Comparison of ENCODE assay signal across 11 mouse cellular contexts in the genomic region with DNA sequence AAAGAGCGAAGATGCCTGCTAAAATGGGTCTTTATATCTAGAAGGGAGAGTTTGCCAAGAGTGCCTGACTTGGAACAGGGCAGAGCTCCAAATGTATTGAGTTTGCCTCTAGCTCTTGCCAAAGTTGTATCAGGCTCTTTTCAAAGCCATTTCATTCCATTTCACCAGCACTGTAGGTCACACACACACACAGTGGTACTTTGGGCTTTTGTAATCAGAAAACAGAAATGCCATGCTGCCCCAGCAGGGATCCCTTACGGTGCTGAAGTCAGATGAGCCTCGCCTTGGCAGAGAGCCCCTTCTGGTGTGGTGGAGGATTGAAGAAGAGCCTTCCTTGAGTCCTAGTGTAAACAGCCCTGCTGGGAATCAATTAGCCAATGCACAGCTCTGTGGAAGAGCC. TPM values are rescaled to one million over a fixed set of nuclear protein-coding genes. Genes with fewer than 3 reads are reported as not detected.
DNase-seq lines count a peak whose midpoint lies in the region; ATAC-seq and TF ChIP-seq lines count a peak whose summit lies in the region.
"Had no signal": no experiment of that assay in that cellular context is flagged by ENCODE, and none has a peak within 500 bp of the region (broad histone marks: within the 10 kb centered on the region; RNA-seq: fewer than 3 reads in every experiment).

No protein-coding gene starts in this region.

- H3K9ac ChIP-seq in heart, embryonic 11.5 days (ENCODE audit: low read depth, low read length), result no peak overlapping the region
- H3K9ac ChIP-seq in MEL (ENCODE audit: control insufficient read depth, low read depth, low read length, poor library complexity, severe bottlenecking), result no peak overlapping the region
- H3K9ac ChIP-seq: embryonic facial prominence, embryonic 12.5 days had no signal

- TF ChIP-seq EP300 in MEL (IDR thresholded peaks at IDR 0.05; ENCODE audit: low read depth in 1 of 2, low read length in 2 of 2), result no peak

- TF ChIP-seq POLR2A in MEL (IDR thresholded peaks at IDR 0.05; ENCODE audit: control insufficient read depth in 1 of 2, insufficient read depth in 1 of 2, low read depth in 1 of 2, low read length in 2 of 2, poor library complexity in 1 of 2), result no peak

- DNase-seq in heart, adult 18-20 months, result peak; percentile 37 to 47
- DNase-seq in MEL (ENCODE audit: low read depth, low spot score), result peak; percentile 56
- DNase-seq in cerebellum, postnatal 14 days, result peak; percentile 56 to 74
- peak; percentile 10 to 20 for DNase-seq in layer of hippocampus, postnatal 10 days (ENCODE audit: low spot score in 2 of 2)
- no peak for DNase-seq in c-Kit-positive CD71-positive TER-119-positive erythroid progenitor cells, embryonic 14.5 days (ENCODE audit: low spot score)
- DNase-seq in adrenal gland, postnatal 25 days, result no peak
- DNase-seq in ovary, adult 18-20 months (ENCODE audit: low spot score), result no peak
- DNase-seq: kidney, adult 9 months had no signal

- H3K4me3 ChIP-seq in heart, embryonic 11.5 days (ENCODE audit: low read depth, low read length), result no peak overlapping the region
- H3K4me3 ChIP-seq in MEL (ENCODE audit: control insufficient read depth in 1 of 2, insufficient read depth in 1 of 2, low read depth in 2 of 2, low read length in 2 of 2), result no peak overlapping the region
- H3K4me3 ChIP-seq: embryonic facial prominence, embryonic 12.5 days had no signal

- H3K4me1 ChIP-seq in heart, embryonic 11.5 days (ENCODE audit: control insufficient read depth, insufficient read depth, low read length), result no peaks in the 10 kb centered on the region
- peaks cover 9 to 24% of the 10 kb centered on the region in 2 experiments for H3K4me1 ChIP-seq in MEL (ENCODE audit: control insufficient read depth in 1 of 2, insufficient read depth in 2 of 2, low read length in 2 of 2)
- H3K4me1 ChIP-seq: embryonic facial prominence, embryonic 12.5 days had no signal

- no peak overlapping the region for H3K27ac ChIP-seq in heart, embryonic 11.5 days (ENCODE audit: low read depth, low read length)
- no peak overlapping the region for H3K27ac ChIP-seq in MEL (ENCODE audit: control insufficient read depth, low read depth, low read length)
- H3K27ac ChIP-seq: embryonic facial prominence, embryonic 12.5 days had no signal

- no peaks in the 10 kb centered on the region for H3K27me3 ChIP-seq in heart, embryonic 11.5 days (ENCODE audit: control insufficient read depth, insufficient read depth, low read length)
- H3K27me3 ChIP-seq in MEL (ENCODE audit: control insufficient read depth in 1 of 2, insufficient read depth in 2 of 2, low read length in 2 of 2), result no peaks in the 10 kb centered on the region

- no peak for TF ChIP-seq RAD21 in MEL (IDR thresholded peaks at IDR 0.05; ENCODE audit: low read depth, low read length)

- no peak for ATAC-seq in heart, embryonic 11.5 days (replicated peaks; ENCODE audit: insufficient number of reproducible peaks, low FRiP score, low TSS enrichment)

- 56% methylated on average over 3 of the region's 3 CpGs for WGBS in heart, embryonic 11.5 days (ENCODE audit: insufficient replicate concordance)

- no peak overlapping the region for H3K4me2 ChIP-seq in heart, embryonic 11.5 days
- H3K4me2 ChIP-seq: embryonic facial prominence, embryonic 12.5 days had no signal

- no peaks in the 10 kb centered on the region for H3K79me2 ChIP-seq in MEL (ENCODE audit: control insufficient read depth, insufficient read depth, low read length, poor library complexity)

- TF ChIP-seq CTCF in MEL (IDR thresholded peaks at IDR 0.05 in 2 of 3, conservative IDR thresholded peaks at IDR 0.05 in 1 of 3; ENCODE audit: control insufficient read depth in 1 of 3, insufficient read depth in 1 of 3, low read depth in 2 of 3, low read length in 3 of 3, poor library complexity in 1 of 3, severe bottlenecking in 1 of 3), result no peak

- no peaks in the 10 kb centered on the region for H3K36me3 ChIP-seq in heart, embryonic 11.5 days (ENCODE audit: control insufficient read depth, insufficient read depth, low read length)
- H3K36me3 ChIP-seq in MEL (ENCODE audit: control insufficient read depth in 1 of 2, insufficient read depth in 2 of 2, low read length in 2 of 2), result peaks cover 0 to 26% of the 10 kb centered on the region in 2 experiments; a peak in 2 of 4 replicates
- H3K36me3 ChIP-seq: embryonic facial prominence, embryonic 12.5 days had no signal

- no peaks in the 10 kb centered on the region for H3K9me3 ChIP-seq in heart, embryonic 11.5 days (replicated peaks; ENCODE audit: control insufficient read depth, low read length)
- no peaks in the 10 kb centered on the region for H3K9me3 ChIP-seq in MEL (replicated peaks; ENCODE audit: insufficient read depth, low read length)
- H3K9me3 ChIP-seq: embryonic facial prominence, embryonic 12.5 days; G1E had no signal

TF ChIP-seq in MEL, 35 proteins besides CTCF, POLR2A, EP300 and RAD21:
- TF ChIP-seq KAT2A (conservative IDR thresholded peaks at IDR 0.05; ENCODE audit: low read depth, low read length) (no peak), E2F4 (IDR thresholded peaks at IDR 0.05; ENCODE audit: borderline replicate concordance, low read depth, low read length) (no peak), USF2 (IDR thresholded peaks at IDR 0.05; ENCODE audit: borderline replicate concordance in 1 of 2, insufficient read depth in 1 of 2, low read depth in 1 of 2, low read length in 2 of 2) (no peak), ZNF384 (IDR thresholded peaks at IDR 0.05; ENCODE audit: low read depth, low read length) (no peak), TCF12 (IDR thresholded peaks at IDR 0.05; ENCODE audit: low read depth, low read length) (no peak), NRF1 (IDR thresholded peaks at IDR 0.05; ENCODE audit: insufficient read depth, low read depth, low read length, poor library complexity, severe bottlenecking) (no peak), SIN3A (IDR thresholded peaks at IDR 0.05; ENCODE audit: low read length) (no peak), MXI1 (IDR thresholded peaks at IDR 0.05; ENCODE audit: low read depth, low read length) (no peak), GATA1 (IDR thresholded peaks at IDR 0.05; ENCODE audit: low read depth, low read length) (no peak)
TF ChIP-seq in MEL: peak in this region for 0.

RNA-seq across cellular contexts. Expression of a gene that starts 32.1 kb away (rescaled TPM):
- total RNA-seq in heart, adult 18-20 months (2021), result 100 to 1,000 TPM; 152 to 163 TPM
- polyA plus RNA-seq in heart, embryonic 11.5 days (2014; fragmentation: Nextera tagmentation; extraction: Ambion mirVana), result 54.2 and 56.7 TPM in 2 replicates
- total RNA-seq in MEL (2012; rRNA removed), result 118 and 147 TPM in 2 replicates
- 100 to 1,000 TPM in 1 of 2 experiments, 10 to 100 TPM in 1; 89.3 to 328 TPM for polyA plus RNA-seq in MEL (2012; ENCODE audit: insufficient read depth in 1 of 2, insufficient read length in 2 of 2, low read depth in 1 of 2, low replicate concordance in 2 of 2, missing spikeins in 1 of 2)
- total RNA-seq in layer of hippocampus, postnatal 10 days (2021), result 100 to 1,000 TPM; 239 to 262 TPM
- 186 and 209 TPM in 2 replicates for total RNA-seq in adrenal gland, postnatal 25 days (2021)

Comparison
In these comparisons a context has a peak if more than half of its experiments do, and no peak if none do; other contexts are left out.
1. DNase-seq: peak in heart, adult 18-20 months (2 of 2), MEL (single experiment), cerebellum, postnatal 14 days (2 of 2) and layer of hippocampus, postnatal 10 days (2 of 2); none in c-Kit-positive CD71-positive TER-119-positive erythroid progenitor cells, embryonic 14.5 days (single experiment), adrenal gland, postnatal 25 days (single experiment) and ovary, adult 18-20 months (single experiment).